Comparison of ENCODE assay signal across 30 mouse cellular contexts in the genomic region with DNA sequence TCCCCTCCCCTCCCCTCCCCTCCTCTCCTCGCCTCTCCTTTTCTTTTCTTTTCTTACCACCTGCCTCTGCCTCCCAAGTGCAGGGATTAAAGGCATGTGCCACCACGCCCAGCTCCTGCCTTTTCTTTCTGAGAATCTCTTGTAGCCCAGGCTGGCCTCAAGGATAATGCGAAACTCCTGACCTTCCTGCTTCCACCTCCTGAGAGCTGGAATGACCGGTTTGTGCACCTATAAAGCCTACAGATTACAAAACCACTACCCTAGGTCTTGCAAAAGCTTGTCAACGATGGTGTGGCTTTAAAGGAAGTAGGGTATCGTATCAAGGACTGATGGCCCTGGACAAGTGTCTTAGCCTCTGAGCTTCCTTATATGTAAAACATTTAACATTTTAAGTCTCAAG. TPM values are rescaled to one million over a fixed set of nuclear protein-coding genes. Genes with fewer than 3 reads are reported as not detected.
DNase-seq lines count a peak whose midpoint lies in the region; ATAC-seq and TF ChIP-seq lines count a peak whose summit lies in the region.
"Had no signal": no experiment of that assay in that cellular context is flagged by ENCODE, and none has a peak within 500 bp of the region (broad histone marks: within the 10 kb centered on the region; RNA-seq: fewer than 3 reads in every experiment).

No protein-coding gene starts in this region.

- no peaks in the 10 kb centered on the region for H3K9me3 ChIP-seq in ES-Bruce4 (replicated peaks; ENCODE audit: control insufficient read depth, insufficient read depth, low read length, poor library complexity, severe bottlenecking)
- H3K9me3 ChIP-seq in forebrain, embryonic 15.5 days = no peaks in the 10 kb centered on the region
- H3K9me3 ChIP-seq: embryonic facial prominence, embryonic 13.5 days; heart, embryonic 13.5 days; hindbrain, embryonic 10.5 days; limb, embryonic 10.5 days; limb, embryonic 15.5 days; liver, embryonic 13.5 days; midbrain, embryonic 10.5 days; midbrain, embryonic 15.5 days had no signal

- H3K4me2 ChIP-seq in forebrain, embryonic 15.5 days (replicated peaks) = no peak overlapping the region
- H3K4me2 ChIP-seq: embryonic facial prominence, embryonic 13.5 days; heart, embryonic 13.5 days; limb, embryonic 15.5 days; liver, embryonic 13.5 days; midbrain, embryonic 15.5 days had no signal

- peak overlapping the region; percentile 97 for H3K27ac ChIP-seq in ES-Bruce4 (ENCODE audit: insufficient read depth, low read length)
- no peak overlapping the region for H3K27ac ChIP-seq in forebrain, embryonic 15.5 days (replicated peaks)
- H3K27ac ChIP-seq: embryonic facial prominence, embryonic 13.5 days; heart, embryonic 13.5 days; hindbrain, embryonic 10.5 days; limb, embryonic 10.5 days; limb, embryonic 15.5 days; liver, embryonic 13.5 days; macrophage; midbrain, embryonic 10.5 days; midbrain, embryonic 15.5 days; stomach, postnatal 0 days had no signal

- no peak for TF ChIP-seq POLR2A in ES-Bruce4 (IDR thresholded peaks at IDR 0.05; ENCODE audit: insufficient read depth, low read length)

- no peak overlapping the region for H3K4me3 ChIP-seq in ES-Bruce4 (ENCODE audit: low read depth, low read length)
- no peak overlapping the region for H3K4me3 ChIP-seq in forebrain, embryonic 15.5 days
- H3K4me3 ChIP-seq: embryonic facial prominence, embryonic 13.5 days; heart, embryonic 13.5 days; hindbrain, embryonic 10.5 days; limb, embryonic 10.5 days; limb, embryonic 15.5 days; liver, embryonic 13.5 days; midbrain, embryonic 10.5 days; midbrain, embryonic 15.5 days had no signal

- H3K4me1 ChIP-seq in ES-Bruce4 (ENCODE audit: control insufficient read depth, insufficient read depth, low read length) = no peaks in the 10 kb centered on the region
- no peaks in the 10 kb centered on the region for H3K4me1 ChIP-seq in forebrain, embryonic 15.5 days
- H3K4me1 ChIP-seq: embryonic facial prominence, embryonic 13.5 days; hindbrain, embryonic 10.5 days; limb, embryonic 10.5 days; limb, embryonic 15.5 days; midbrain, embryonic 10.5 days; midbrain, embryonic 15.5 days had no signal

- peak; percentile 95 for TF ChIP-seq EP300 in ES-Bruce4 (IDR thresholded peaks at IDR 0.05; ENCODE audit: insufficient read depth, low read depth, low read length)

- 0 out of 2 replicates have a peak, but pooled peaks cover 4% of the 10 kb centered on the region for H3K36me3 ChIP-seq in ES-Bruce4 (ENCODE audit: control insufficient read depth, insufficient read depth, low read length, poor library complexity, severe bottlenecking)
- H3K36me3 ChIP-seq in forebrain, embryonic 15.5 days = peaks cover 20% of the 10 kb centered on the region

- no peaks in the 10 kb centered on the region for H3K27me3 ChIP-seq in ES-Bruce4 (ENCODE audit: control insufficient read depth, insufficient read depth, low read length, poor library complexity, severe bottlenecking)
- H3K27me3 ChIP-seq in forebrain, embryonic 15.5 days = no peaks in the 10 kb centered on the region
- H3K27me3 ChIP-seq: embryonic facial prominence, embryonic 13.5 days; heart, embryonic 13.5 days; limb, embryonic 15.5 days; liver, embryonic 13.5 days; midbrain, embryonic 15.5 days had no signal

- H3K9ac ChIP-seq in ES-Bruce4 (ENCODE audit: low read depth, poor library complexity, severe bottlenecking) = 0 out of 2 replicates have a peak overlapping the region, but pooled peaks have one; percentile 9
- no peak overlapping the region for H3K9ac ChIP-seq in forebrain, embryonic 15.5 days (replicated peaks)
- H3K9ac ChIP-seq: embryonic facial prominence, embryonic 13.5 days; heart, embryonic 13.5 days; limb, embryonic 15.5 days; liver, embryonic 13.5 days; midbrain, embryonic 15.5 days had no signal

- peak; percentile 95 for DNase-seq in R1 (ENCODE audit: low read depth, low spot score)
- peak; percentile 66 for DNase-seq in gonadal fat pad, adult 2 months (ENCODE audit: low read depth)
- DNase-seq in adrenal gland, postnatal 10 days = no peak
- DNase-seq in urinary bladder, postnatal 36 days (ENCODE audit: low spot score in 2 of 2) = no peak
- no peak for DNase-seq in adrenal gland, postnatal 4 days (ENCODE audit: low spot score in 2 of 2)
- DNase-seq: adrenal gland, adult 8-10 months; B cell, adult 2 months; cerebellum, adult 11-12 months; cerebellum, adult 9-11 months; gastrocnemius, postnatal 25 days; heart, postnatal 10 days; kidney, adult 2 months; kidney, postnatal 36 days; liver, embryonic 13.5 days; right cerebral cortex, postnatal 4 days; thymus, adult 18-20 months; thymus, postnatal 36 days had no signal

- 79% methylated on average over 5 of the region's 6 CpGs for WGBS in forebrain, embryonic 15.5 days

- TF ChIP-seq CTCF in ES-Bruce4 (IDR thresholded peaks at IDR 0.05; ENCODE audit: low read depth, low read length) = no peak

- ATAC-seq in forebrain, embryonic 15.5 days (replicated peaks) = no peak
- ATAC-seq: hindbrain, embryonic 16.5 days; lung, postnatal 0 days; midbrain, embryonic 15.5 days had no signal

RNA-seq across cellular contexts. Expression of a gene that starts 31.3 kb away (rescaled TPM):
- 80.0 and 89.2 TPM in 2 replicates for polyA plus RNA-seq in ES-Bruce4 (2011; ENCODE audit: insufficient read depth, insufficient read length, low read depth, missing spikeins)
- polyA plus RNA-seq in gonadal fat pad, adult 2 months (2012; rRNA removed) = 26.9 and 28.2 TPM in 2 replicates
- polyA plus RNA-seq in forebrain, embryonic 15.5 days (2015; fragmentation: Nextera tagmentation; extraction: Ambion mirVana) = 74.6 and 82.0 TPM in 2 replicates
- 10 to 100 TPM; 57.8 to 77.8 TPM for total RNA-seq in adrenal gland, postnatal 10 days (2021)
- 10 to 100 TPM; 81.7 to 81.8 TPM for total RNA-seq in adrenal gland, postnatal 4 days (2021)

RNA-seq across cellular contexts. Expression of a gene that starts 52.5 kb away (rescaled TPM):
- 659 and 692 TPM in 2 replicates for polyA plus RNA-seq in ES-Bruce4 (2011; ENCODE audit: insufficient read depth, insufficient read length, low read depth, missing spikeins)
- 7.0 and 9.0 TPM in 2 replicates for polyA plus RNA-seq in gonadal fat pad, adult 2 months (2012; rRNA removed)
- 86.8 and 90.1 TPM in 2 replicates for polyA plus RNA-seq in forebrain, embryonic 15.5 days (2015; fragmentation: Nextera tagmentation; extraction: Ambion mirVana)
- total RNA-seq in adrenal gland, postnatal 10 days (2021) = 10 to 100 TPM; 36.9 to 42.3 TPM
- 10 to 100 TPM; 54.9 to 56.0 TPM for total RNA-seq in adrenal gland, postnatal 4 days (2021)

Comparison
In these comparisons a context has a peak if more than half of its experiments do, and no peak if none do; other contexts are left out.
1. DNase-seq: peak in R1 (single experiment) and gonadal fat pad, adult 2 months (single experiment); none in adrenal gland, postnatal 10 days (single experiment), urinary bladder, postnatal 36 days (0 of 2) and adrenal gland, postnatal 4 days (0 of 2).